Mouse (Mus musculus): ENCODE results near the gene Vmn1r142. TPM values are rescaled to one million over a fixed set of nuclear protein-coding genes. Genes with fewer than 3 reads are reported as not detected.
"Not testable (repeated sequence)": the region's sequence is repeated elsewhere in the genome, so short reads cannot be mapped to it uniquely, and the experiment has no call there.

The Vmn1r142 gene
- not detected in 2 replicates for total RNA-seq (2012; rRNA removed)
- not detected in 2 replicates for total RNA-seq (2014; rRNA removed)
- not detected in 2 replicates for polyA plus RNA-seq (2012; ENCODE audit: insufficient read length, low read depth)

GRCm38 (mm10) chr7:22163935-22164334 lies at the start of gene Vmn1r142:
Gene Vmn1r142 (minus strand): TSS chr7:22164035.
- H3K27ac ChIP-seq (ENCODE audit: insufficient read depth, low read depth); H3K4me1 ChIP-seq (ENCODE audit: control insufficient read depth in 1 of 2, insufficient read depth in 2 of 2); DNase-seq (ENCODE audit: extremely low read depth); H3K4me2 ChIP-seq (ENCODE audit: insufficient read depth, low read depth, poor library complexity, severe bottlenecking); H3K79me2 ChIP-seq (replicated peaks; ENCODE audit: control insufficient read depth, extremely low read depth, insufficient read depth, poor library complexity, severe bottlenecking); H3K36me3 ChIP-seq (replicated peaks in 1 of 2; ENCODE audit: control insufficient read depth in 1 of 2, insufficient read depth in 1 of 2, low read length in 1 of 2); H3K27me3 ChIP-seq (replicated peaks); in situ Hi-C loops (cut with MboI; ENCODE audit: low pct_ligation_motif_present, low pct_unique_long_range_greater_than_20kb, low sequenced_read_pairs); H3K9ac ChIP-seq (ENCODE audit: insufficient read depth, low read depth); H3K4me3 ChIP-seq (replicated peaks in 1 of 3; ENCODE audit: low read depth in 2 of 3, low read length in 2 of 3, poor library complexity in 1 of 3); H3K9me3 ChIP-seq (replicated peaks; ENCODE audit: low read length); dilution Hi-C loops (cut with MboI; ENCODE audit: extremely low pct_ligation_motif_present, extremely low pct_unique_long_range_greater_than_20kb, low sequenced_read_pairs): not testable (repeated sequence)

GRCm38 (mm10) chr7:22201164-22201563 lies 37.3 kb upstream of the Vmn1r142 start, which contains the start of gene Gm8653:
Gene Gm8653 (minus strand): TSS chr7:22201264.
- H3K27ac ChIP-seq (ENCODE audit: insufficient read depth, low read depth); H3K4me2 ChIP-seq (ENCODE audit: insufficient read depth, low read depth, poor library complexity, severe bottlenecking); H3K9ac ChIP-seq (ENCODE audit: insufficient read depth, low read depth); H3K27me3 ChIP-seq (replicated peaks); H3K4me3 ChIP-seq (replicated peaks in 1 of 3; ENCODE audit: low read depth in 2 of 3, low read length in 2 of 3, poor library complexity in 1 of 3); in situ Hi-C loops (cut with MboI; ENCODE audit: low pct_ligation_motif_present, low pct_unique_long_range_greater_than_20kb, low sequenced_read_pairs); H3K36me3 ChIP-seq (replicated peaks in 1 of 2; ENCODE audit: control insufficient read depth in 1 of 2, insufficient read depth in 1 of 2, low read length in 1 of 2); H3K79me2 ChIP-seq (replicated peaks; ENCODE audit: control insufficient read depth, extremely low read depth, insufficient read depth, poor library complexity, severe bottlenecking); dilution Hi-C loops (cut with MboI; ENCODE audit: extremely low pct_ligation_motif_present, extremely low pct_unique_long_range_greater_than_20kb, low sequenced_read_pairs); H3K4me1 ChIP-seq (ENCODE audit: control insufficient read depth in 1 of 2, insufficient read depth in 2 of 2); H3K9me3 ChIP-seq (replicated peaks; ENCODE audit: low read length); DNase-seq (ENCODE audit: extremely low read depth): not testable (repeated sequence)

- H3K79me2 ChIP-seq (replicated peaks; ENCODE audit: control insufficient read depth, extremely low read depth, insufficient read depth, poor library complexity, severe bottlenecking); H3K27me3 ChIP-seq (replicated peaks); H3K4me2 ChIP-seq (ENCODE audit: insufficient read depth, low read depth, poor library complexity, severe bottlenecking); H3K27ac ChIP-seq (ENCODE audit: insufficient read depth, low read depth); H3K4me1 ChIP-seq (ENCODE audit: control insufficient read depth in 1 of 2, insufficient read depth in 2 of 2); in situ Hi-C loops (cut with MboI; ENCODE audit: low pct_ligation_motif_present, low pct_unique_long_range_greater_than_20kb, low sequenced_read_pairs); H3K9me3 ChIP-seq (replicated peaks; ENCODE audit: low read length); H3K36me3 ChIP-seq (replicated peaks in 1 of 2; ENCODE audit: control insufficient read depth in 1 of 2, insufficient read depth in 1 of 2, low read length in 1 of 2); H3K9ac ChIP-seq (ENCODE audit: insufficient read depth, low read depth); DNase-seq (ENCODE audit: extremely low read depth); H3K4me3 ChIP-seq (replicated peaks in 1 of 3; ENCODE audit: low read depth in 2 of 3, low read length in 2 of 3, poor library complexity in 1 of 3); dilution Hi-C loops (cut with MboI; ENCODE audit: extremely low pct_ligation_motif_present, extremely low pct_unique_long_range_greater_than_20kb, low sequenced_read_pairs): not testable (repeated sequence)
Measured at GRCm38 (mm10) chr7:22189077-22189476, 25.2 kb upstream of the Vmn1r142 start, which contains the start of gene Vmn1r143. Gene Vmn1r143 (plus strand): TSS chr7:22189377.

- H3K4me2 ChIP-seq (ENCODE audit: insufficient read depth, low read depth, poor library complexity, severe bottlenecking); H3K27me3 ChIP-seq (replicated peaks); in situ Hi-C loops (cut with MboI; ENCODE audit: low pct_ligation_motif_present, low pct_unique_long_range_greater_than_20kb, low sequenced_read_pairs); H3K4me3 ChIP-seq (replicated peaks in 1 of 3; ENCODE audit: low read depth in 2 of 3, low read length in 2 of 3, poor library complexity in 1 of 3); H3K9ac ChIP-seq (ENCODE audit: insufficient read depth, low read depth); H3K27ac ChIP-seq (ENCODE audit: insufficient read depth, low read depth); DNase-seq (ENCODE audit: extremely low read depth); H3K4me1 ChIP-seq (ENCODE audit: control insufficient read depth in 1 of 2, insufficient read depth in 2 of 2); H3K36me3 ChIP-seq (replicated peaks in 1 of 2; ENCODE audit: control insufficient read depth in 1 of 2, insufficient read depth in 1 of 2, low read length in 1 of 2); H3K9me3 ChIP-seq (replicated peaks; ENCODE audit: low read length); dilution Hi-C loops (cut with MboI; ENCODE audit: extremely low pct_ligation_motif_present, extremely low pct_unique_long_range_greater_than_20kb, low sequenced_read_pairs); H3K79me2 ChIP-seq (replicated peaks; ENCODE audit: control insufficient read depth, extremely low read depth, insufficient read depth, poor library complexity, severe bottlenecking): not testable (repeated sequence)
Measured at GRCm38 (mm10) chr7:22134641-22135040, 29.2 kb downstream of the Vmn1r142 start, which contains the start of gene Gm10666. Gene Gm10666 (minus strand): TSS chr7:22134741.

GRCm38 (mm10) chr7:22118145-22118544 lies 45.7 kb downstream of the Vmn1r142 start, which contains the start of gene Gm16451:
Gene Gm16451 (minus strand): TSS chr7:22118245.
- dilution Hi-C loops (cut with MboI; ENCODE audit: extremely low pct_ligation_motif_present, extremely low pct_unique_long_range_greater_than_20kb, low sequenced_read_pairs); H3K4me3 ChIP-seq (replicated peaks in 1 of 3; ENCODE audit: low read depth in 2 of 3, low read length in 2 of 3, poor library complexity in 1 of 3); in situ Hi-C loops (cut with MboI; ENCODE audit: low pct_ligation_motif_present, low pct_unique_long_range_greater_than_20kb, low sequenced_read_pairs); H3K27me3 ChIP-seq (replicated peaks); H3K9me3 ChIP-seq (replicated peaks; ENCODE audit: low read length); DNase-seq (ENCODE audit: extremely low read depth); H3K36me3 ChIP-seq (replicated peaks in 1 of 2; ENCODE audit: control insufficient read depth in 1 of 2, insufficient read depth in 1 of 2, low read length in 1 of 2); H3K9ac ChIP-seq (ENCODE audit: insufficient read depth, low read depth); H3K27ac ChIP-seq (ENCODE audit: insufficient read depth, low read depth); H3K4me1 ChIP-seq (ENCODE audit: control insufficient read depth in 1 of 2, insufficient read depth in 2 of 2); H3K79me2 ChIP-seq (replicated peaks; ENCODE audit: control insufficient read depth, extremely low read depth, insufficient read depth, poor library complexity, severe bottlenecking); H3K4me2 ChIP-seq (ENCODE audit: insufficient read depth, low read depth, poor library complexity, severe bottlenecking): not testable (repeated sequence)
